7 mouse cellular contexts compared by ENCODE assay signal in genomic region chr7:6940761-6941231, GRCm38 (mm10). TPM values are rescaled to one million over a fixed set of nuclear protein-coding genes. Genes with fewer than 3 reads are reported as not detected.
DNase-seq lines count a peak whose midpoint lies in the region; ATAC-seq and TF ChIP-seq lines count a peak whose summit lies in the region.

No protein-coding gene starts in this region.

- peak; percentile 29; the same call in 1 of the 2 replicates for TF ChIP-seq CTCF in spleen, adult 2 months (IDR thresholded peaks at IDR 0.05; ENCODE audit: extremely low read depth, insufficient read depth, insufficient read length, insufficient replicate concordance)
- TF ChIP-seq CTCF in bone marrow, adult 2 months (IDR thresholded peaks at IDR 0.05; ENCODE audit: control insufficient read depth, insufficient read depth, low read length), result peak; percentile 14; the same call in 1 of the 2 replicates

- H3K4me1 ChIP-seq in spleen, adult 2 months (ENCODE audit: control insufficient read depth, insufficient read depth, insufficient read length), result no peaks in the 10 kb centered on the region
- H3K4me1 ChIP-seq in bone marrow, adult 2 months (ENCODE audit: control insufficient read depth, insufficient read depth, low read length), result no peaks in the 10 kb centered on the region
- H3K4me1 ChIP-seq in limb, embryonic 15.5 days, result peaks cover 2% of the 10 kb centered on the region; the same call in 1 of the 2 replicates
- H3K4me1 ChIP-seq in neural tube, embryonic 15.5 days, result peaks cover 3% of the 10 kb centered on the region; the same call in 1 of the 2 replicates

- no peaks in the 10 kb centered on the region for H3K36me3 ChIP-seq in spleen, adult 2 months (ENCODE audit: control insufficient read depth, insufficient read depth, low read length)
- no peaks in the 10 kb centered on the region for H3K36me3 ChIP-seq in limb, embryonic 15.5 days
- H3K36me3 ChIP-seq in neural tube, embryonic 15.5 days, result no peaks in the 10 kb centered on the region

- H3K9me3 ChIP-seq in limb, embryonic 15.5 days, result no peaks in the 10 kb centered on the region
- no peaks in the 10 kb centered on the region for H3K9me3 ChIP-seq in neural tube, embryonic 15.5 days (replicated peaks)

- no peak overlapping the region for H3K4me3 ChIP-seq in spleen, adult 2 months (ENCODE audit: extremely low read depth, insufficient read depth, insufficient read length)
- no peak overlapping the region for H3K4me3 ChIP-seq in bone marrow, adult 2 months (replicated peaks; ENCODE audit: control insufficient read depth, low read depth, low read length)
- H3K4me3 ChIP-seq in limb, embryonic 15.5 days, result peak overlapping the region; percentile 21
- peak overlapping the region; percentile 24 for H3K4me3 ChIP-seq in neural tube, embryonic 15.5 days (replicated peaks)

- no peaks in the 10 kb centered on the region for H3K27me3 ChIP-seq in spleen, adult 2 months (ENCODE audit: control insufficient read depth, insufficient read depth, low read length)
- no peaks in the 10 kb centered on the region for H3K27me3 ChIP-seq in limb, embryonic 15.5 days
- H3K27me3 ChIP-seq in neural tube, embryonic 15.5 days (replicated peaks), result no peaks in the 10 kb centered on the region

- peak overlapping the region; percentile 33; the same call in 1 of the 2 replicates for H3K4me2 ChIP-seq in limb, embryonic 15.5 days
- H3K4me2 ChIP-seq in neural tube, embryonic 15.5 days, result peak overlapping the region; percentile 49

- H3K9ac ChIP-seq in limb, embryonic 15.5 days, result no peak overlapping the region
- H3K9ac ChIP-seq in neural tube, embryonic 15.5 days (replicated peaks), result no peak overlapping the region

- no peak for DNase-seq in spleen, adult 2 months (ENCODE audit: low read depth in 1 of 2, low spot score in 2 of 2)
- DNase-seq in spleen, postnatal 14 days (ENCODE audit: low spot score in 2 of 2), result no peak
- DNase-seq in forelimb bud, embryonic 11.5 days (ENCODE audit: low read depth, low spot score), result peak; percentile 57
- DNase-seq in right cerebral cortex, adult 18-20 months, result no peak

- TF ChIP-seq POLR2A in spleen, adult 2 months (IDR thresholded peaks at IDR 0.05; ENCODE audit: low read depth, low read length), result no peak
- no peak for TF ChIP-seq POLR2A in bone marrow, adult 2 months (IDR thresholded peaks at IDR 0.05; ENCODE audit: borderline replicate concordance, control insufficient read depth, low read depth, low read length)

- 21% methylated on average over 16 of the region's 16 CpGs for WGBS in spleen, adult 2 months
- 16% methylated on average over 16 of the region's 16 CpGs for WGBS in bone marrow, adult 2 months
- WGBS in limb, embryonic 15.5 days, result 23% methylated on average over 16 of the region's 16 CpGs
- 18% methylated on average over 16 of the region's 16 CpGs for WGBS in neural tube, embryonic 15.5 days

- ATAC-seq in limb, embryonic 15.5 days (ENCODE audit: insufficient number of reproducible peaks, low FRiP score, low TSS enrichment, low read depth), result no peak
- peak; percentile 63 for ATAC-seq in neural tube, embryonic 15.5 days (ENCODE audit: low FRiP score)

- H3K27ac ChIP-seq in spleen, adult 2 months (ENCODE audit: insufficient read depth, low read length), result no peak overlapping the region
- H3K27ac ChIP-seq in bone marrow, adult 2 months (ENCODE audit: control insufficient read depth, insufficient read depth, low read depth, low read length, poor library complexity), result no peak overlapping the region
- H3K27ac ChIP-seq in limb, embryonic 15.5 days, result no peak overlapping the region
- no peak overlapping the region for H3K27ac ChIP-seq in neural tube, embryonic 15.5 days (replicated peaks)

RNA-seq across cellular contexts. Expression of gene Aurkc, which starts 54.3 kb away (rescaled TPM):
- polyA plus RNA-seq in spleen, adult 2 months (2012; rRNA removed), result not detected in 2 replicates
- polyA plus RNA-seq in bone marrow, adult 2 months (2011; ENCODE audit: insufficient read depth, insufficient read length, low replicate concordance, missing spikeins), result not detected in 2 replicates
- not detected in 2 replicates for polyA plus RNA-seq in limb, embryonic 15.5 days (2015; fragmentation: Nextera tagmentation; extraction: Ambion mirVana)
- not detected in 2 replicates for polyA plus RNA-seq in neural tube, embryonic 15.5 days (2015; fragmentation: Nextera tagmentation; extraction: Ambion mirVana)

Comparison
In these comparisons a context has a peak if more than half of its experiments do, and no peak if none do; other contexts are left out.
1. H3K4me3 ChIP-seq: peak in limb, embryonic 15.5 days (single experiment) and neural tube, embryonic 15.5 days (single experiment); none in spleen, adult 2 months (single experiment) and bone marrow, adult 2 months (single experiment).